Mouse (Mus musculus) hindbrain, embryonic 14.5 days (tissue): ENCODE measurements around the gene Soga3. TPM values are rescaled to one million over a fixed set of nuclear protein-coding genes. Genes with fewer than 3 reads are reported as not detected.

Experiments
- ATAC-seq: fragments of 200-750 bp; cut with Nextera tagmentation; 2 replicates; pipeline ENCODE4 v1.8.0; 2017; ENCODE audit warnings: moderate number of reproducible peaks, mild to moderate bottlenecking, moderate TSS enrichment, moderate library complexity; ENCODE audit not compliant: low FRiP score
- DNase-seq: peaks from one replicate; pipeline ENCODE4 v3.0.0-alpha.2; 2015; ENCODE audit warnings: low spot score
- H3K27ac ChIP-seq: fragments of 300-500 bp; sonication (generic); 2 replicates; pipeline ENCODE4 v1.5.1; 2014; ENCODE audit warnings: mild to moderate bottlenecking, moderate library complexity
- H3K27me3 ChIP-seq: fragments of 300-500 bp; sonication (generic); 2 replicates; pipeline ENCODE4 v1.6.1; 2014; ENCODE audit warnings: mild to moderate bottlenecking, low read length, mixed read lengths; ENCODE audit not compliant: control insufficient read depth, insufficient read depth
- H3K36me3 ChIP-seq: fragments of 300-500 bp; sonication (generic); replicated peaks from 2 replicates; pipeline ENCODE4 v1.6.1; 2014; ENCODE audit not compliant: control insufficient read depth, insufficient read depth
- H3K4me1 ChIP-seq: fragments of 300-500 bp; sonication (generic); replicated peaks from 2 replicates; pipeline ENCODE4 v1.6.1; 2014; ENCODE audit warnings: antibody characterized with exemption, low read length, mixed read lengths; ENCODE audit not compliant: control insufficient read depth, insufficient read depth
- H3K4me2 ChIP-seq: fragments of 300-500 bp; sonication (generic); replicated peaks from 2 replicates; pipeline ENCODE4 v1.6.1; 2014; ENCODE audit warnings: mild to moderate bottlenecking, moderate library complexity
- H3K4me3 ChIP-seq: fragments of 300-500 bp; sonication (generic); replicated peaks from 2 replicates; pipeline ENCODE4 v1.5.1; 2014; ENCODE audit warnings: mild to moderate bottlenecking, low read length
- H3K9ac ChIP-seq: fragments of 300-500 bp; sonication (generic); 2 replicates; pipeline ENCODE4 v1.6.1; 2014
- H3K9me3 ChIP-seq: fragments of 300-500 bp; sonication (generic); 2 replicates; pipeline ENCODE4 v1.6.1; 2016; ENCODE audit warnings: low read length; ENCODE audit not compliant: control insufficient read depth
- WGBS: fragments of 180-500 bp; shearing (Covaris S2); extraction: QIAGEN DNeasy Blood & Tissue Kit; methylation state at CpG from one replicate; pipeline ENCODE4 v1.1.7; 2014; 5-methylcytosine and 5-hydroxymethylcytosine counted together
- polyA plus RNA-seq: library from polyadenylated mRNA; unstranded; fragments of >200 nt; fragmentation: Nextera tagmentation; extraction: Ambion mirVana; gene quantifications from 2 replicates; pipeline ENCODE4 v1.2.1, GENCODE M21; 2014

Gene Soga3
- polyA plus RNA-seq, 1 experiment from 2014 or later = 92.8 TPM

- H3K27ac ChIP-seq = no peak within 1 kb of the TSS
- H3K36me3 ChIP-seq = peaks cover 81% of the 10 kb centered on the region
Measured at GRCm38 (mm10) chr10:29198642-29199041, 55.0 kb downstream of the Soga3 start, which contains the start of gene Gm49353. Gene Gm49353, plus strand, starts transcription at chr10:29198954.

GRCm38 (mm10) chr10:29199835-29200234, 56.2 kb downstream of the Soga3 start:
- Histone ChIP-seq H3K4me2 (no peak overlapping the region), H3K9me3 (no peaks in the 10 kb centered on the region), H3K4me3 (no peak overlapping the region), H3K27ac (no peak overlapping the region), H3K9ac (no peak overlapping the region), H3K4me1 (no peaks in the 10 kb centered on the region), H3K27me3 (no peaks in the 10 kb centered on the region), H3K36me3 (peaks cover 81% of the 10 kb centered on the region)
- ATAC-seq (no peak), DNase-seq (no peak)
- WGBS = 83% methylated on average over 3 of the region's 3 CpGs

More at GRCm38 (mm10) chr10:29198642-29199041, 55.0 kb downstream of the Soga3 start, which contains the start of gene Gm49353:
- no peak within 1 kb of the TSS for H3K4me2 ChIP-seq
- H3K4me3 ChIP-seq = no peak within 1 kb of the TSS
- H3K4me1 ChIP-seq = no peaks in the 10 kb centered on the region
- H3K9me3 ChIP-seq = no peaks in the 10 kb centered on the region
- H3K27me3 ChIP-seq = no peaks in the 10 kb centered on the region
- H3K9ac ChIP-seq = no peak within 1 kb of the TSS
- ATAC-seq = no peak
- 92% methylated on average over 7 of the region's 7 CpGs for WGBS
- no peak for DNase-seq

GRCm38 (mm10) chr10:29200609-29201008, 57.0 kb downstream of the Soga3 start:
- peaks cover 80% of the 10 kb centered on the region for H3K36me3 ChIP-seq

GRCm38 (mm10) chr10:29206730-29207129, 63.1 kb downstream of the Soga3 start:
- Histone ChIP-seq H3K9ac (no peak overlapping the region), H3K4me2 (no peak overlapping the region), H3K9me3 (no peaks in the 10 kb centered on the region), H3K27ac (no peak overlapping the region), H3K27me3 (no peaks in the 10 kb centered on the region), H3K36me3 (peaks cover 52% of the 10 kb centered on the region), H3K4me3 (no peak overlapping the region), H3K4me1 (no peaks in the 10 kb centered on the region)
- ATAC-seq (peak; percentile 76), DNase-seq (peak; percentile 71)

More at GRCm38 (mm10) chr10:29200609-29201008, 57.0 kb downstream of the Soga3 start:
- H3K27me3 ChIP-seq = no peaks in the 10 kb centered on the region
- WGBS = 98% methylated on average over 1 of the region's 1 CpGs
- ATAC-seq (peak; percentile 39; the same call in 1 of the 2 replicates), DNase-seq (no peak)
- no peaks in the 10 kb centered on the region for H3K9me3 ChIP-seq
- no peaks in the 10 kb centered on the region for H3K4me1 ChIP-seq
- no peak overlapping the region for H3K9ac ChIP-seq
- no peak overlapping the region for H3K4me3 ChIP-seq
- H3K27ac ChIP-seq = no peak overlapping the region
- H3K4me2 ChIP-seq = no peak overlapping the region

GRCm38 (mm10) chr10:29208735-29209134, 65.1 kb downstream of the Soga3 start:
- H3K9me3 ChIP-seq = no peaks in the 10 kb centered on the region
- WGBS = 58% methylated on average over 3 of the region's 3 CpGs
- H3K27ac ChIP-seq = no peak overlapping the region
- no peak overlapping the region for H3K9ac ChIP-seq
- H3K4me2 ChIP-seq = no peak overlapping the region
- no peak for ATAC-seq
- DNase-seq = no peak
- no peaks in the 10 kb centered on the region for H3K27me3 ChIP-seq
- H3K36me3 ChIP-seq = peaks cover 52% of the 10 kb centered on the region
- H3K4me1 ChIP-seq = no peaks in the 10 kb centered on the region
- H3K4me3 ChIP-seq = no peak overlapping the region

- H3K9ac ChIP-seq = no peak within 1 kb of the TSS
- 10% methylated on average over 4 of the region's 4 CpGs for WGBS
- H3K4me1 ChIP-seq = no peaks in the 10 kb centered on the region; the same call in 1 of the 2 replicates
- DNase-seq (no peak), ATAC-seq (peak; percentile 63; the same call in 1 of the 2 replicates)
- no peak within 1 kb of the TSS for H3K4me3 ChIP-seq
- 0 out of 2 replicates have a peak within 1 kb of the TSS, but pooled peaks have one; percentile 14 for H3K27ac ChIP-seq
- no peaks in the 10 kb centered on the region for H3K27me3 ChIP-seq
- no peaks in the 10 kb centered on the region for H3K9me3 ChIP-seq
- H3K36me3 ChIP-seq = peaks cover 32% of the 10 kb centered on the region; the same call in 1 of the 2 replicates
- no peak within 1 kb of the TSS for H3K4me2 ChIP-seq
Measured at GRCm38 (mm10) chr10:29211453-29211852, 67.8 kb downstream of the Soga3 start, which contains the start of gene 9330159F19Rik. Gene 9330159F19Rik, plus strand, starts transcription at chr10:29211606.

GRCm38 (mm10) chr10:29213534-29214100, 70.0 kb downstream of the Soga3 start:
- 39% methylated on average over 3 of the region's 3 CpGs for WGBS
- Histone ChIP-seq H3K4me1 (peaks cover 3% of the 10 kb centered on the region; the same call in 1 of the 2 replicates), H3K27me3 (no peaks in the 10 kb centered on the region), H3K9me3 (no peaks in the 10 kb centered on the region), H3K9ac (no peak overlapping the region), H3K36me3 (peaks cover 24% of the 10 kb centered on the region; the same call in 1 of the 2 replicates), H3K4me3 (no peak overlapping the region), H3K27ac (no peak overlapping the region), H3K4me2 (no peak overlapping the region)
- DNase-seq (no peak), ATAC-seq (no peak)

GRCm38 (mm10) chr10:29216957-29217356, 73.3 kb downstream of the Soga3 start:
- H3K4me2 ChIP-seq = no peak overlapping the region
- no peaks in the 10 kb centered on the region for H3K27me3 ChIP-seq
- H3K27ac ChIP-seq = no peak overlapping the region
- H3K9me3 ChIP-seq = no peaks in the 10 kb centered on the region
- H3K36me3 ChIP-seq = peaks cover 28% of the 10 kb centered on the region
- no peak for ATAC-seq
- H3K9ac ChIP-seq = no peak overlapping the region
- WGBS = 93% methylated on average over 1 of the region's 1 CpGs
- DNase-seq = no peak
- H3K4me1 ChIP-seq = peaks cover 3% of the 10 kb centered on the region; the same call in 1 of the 2 replicates
- no peak overlapping the region for H3K4me3 ChIP-seq

GRCm38 (mm10) chr10:29217451-29217850, 73.8 kb downstream of the Soga3 start:
- Histone ChIP-seq H3K9me3 (no peaks in the 10 kb centered on the region), H3K4me2 (no peak overlapping the region)

More at GRCm38 (mm10) chr10:29217451-29217850, 73.8 kb downstream of the Soga3 start:
- H3K27ac ChIP-seq = no peak overlapping the region
- no peak for DNase-seq
- 45% methylated on average over 2 of the region's 2 CpGs for WGBS
- H3K36me3 ChIP-seq = peaks cover 30% of the 10 kb centered on the region
- no peak overlapping the region for H3K4me3 ChIP-seq
- ATAC-seq = 0 out of 2 replicates have a peak, but pooled peaks have one; percentile 48
- H3K4me1 ChIP-seq = peaks cover 3% of the 10 kb centered on the region; the same call in 1 of the 2 replicates
- no peaks in the 10 kb centered on the region for H3K27me3 ChIP-seq
- H3K9ac ChIP-seq = no peak overlapping the region
